Mouse (Mus musculus): ENCODE data around the gene Gm12355. TPM values are rescaled to one million over a fixed set of nuclear protein-coding genes. Genes with fewer than 3 reads are reported as not detected.
A peak's percentile ranks its signal among the peaks of the same experiment; 100 is the strongest.

Gene Gm12355
- total RNA-seq, 2 experiments from 2014 or later: 4.1 to 6.6 TPM

DNA sequence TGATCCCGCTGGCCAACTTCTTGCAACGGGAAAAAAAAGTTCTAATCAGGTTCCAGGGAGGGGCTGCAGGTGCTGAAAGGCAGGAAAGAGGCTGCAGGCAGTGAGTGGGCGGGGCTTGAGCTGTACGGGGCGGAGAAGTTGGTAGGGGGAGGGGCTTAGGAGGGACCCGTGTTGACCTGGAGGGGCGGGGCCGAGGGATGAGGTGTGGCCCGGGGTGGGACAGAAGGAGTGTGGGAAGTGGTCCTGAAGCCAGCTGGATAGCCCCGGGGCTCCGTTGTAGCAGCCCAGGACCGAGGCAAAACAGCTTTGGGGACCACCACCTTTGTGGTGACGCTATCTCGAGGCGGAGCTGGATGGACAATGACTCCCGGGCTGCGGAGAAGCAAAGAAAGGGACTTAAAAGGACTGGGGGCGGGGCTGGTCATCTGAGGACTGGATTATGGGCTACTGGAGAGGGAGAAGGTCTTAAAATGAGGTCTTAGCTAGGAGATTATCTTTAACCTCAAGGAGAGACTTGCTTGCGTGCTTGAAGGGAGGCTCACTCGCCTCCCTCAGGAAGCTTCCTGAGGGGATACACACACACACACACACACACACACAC lies 23.3 kb downstream of the Gm12355 start:
- no peak for DNase-seq (ENCODE audit: low spot score)

DNA sequence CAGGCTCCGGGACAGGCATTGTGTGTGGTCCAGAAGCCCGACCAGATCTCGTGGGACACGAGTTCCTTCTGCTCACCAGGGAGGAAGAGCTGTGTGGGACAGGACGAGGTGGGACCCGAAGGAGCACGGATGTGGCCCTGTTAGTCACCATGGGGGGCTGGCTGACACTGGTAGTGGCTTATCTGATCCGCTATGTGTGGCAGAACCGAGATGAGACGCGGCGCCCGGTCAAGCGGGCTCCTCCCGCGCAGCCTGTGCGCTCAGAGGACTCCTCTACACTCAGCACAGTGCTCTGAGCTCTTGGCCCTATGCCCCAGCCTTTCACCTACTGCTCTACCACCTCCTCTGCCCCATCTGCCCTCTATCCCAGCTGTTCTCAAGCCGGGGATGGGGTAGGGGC lies 26.2 kb downstream of the Gm12355 start:
- no peak for DNase-seq (ENCODE audit: low spot score)

DNA sequence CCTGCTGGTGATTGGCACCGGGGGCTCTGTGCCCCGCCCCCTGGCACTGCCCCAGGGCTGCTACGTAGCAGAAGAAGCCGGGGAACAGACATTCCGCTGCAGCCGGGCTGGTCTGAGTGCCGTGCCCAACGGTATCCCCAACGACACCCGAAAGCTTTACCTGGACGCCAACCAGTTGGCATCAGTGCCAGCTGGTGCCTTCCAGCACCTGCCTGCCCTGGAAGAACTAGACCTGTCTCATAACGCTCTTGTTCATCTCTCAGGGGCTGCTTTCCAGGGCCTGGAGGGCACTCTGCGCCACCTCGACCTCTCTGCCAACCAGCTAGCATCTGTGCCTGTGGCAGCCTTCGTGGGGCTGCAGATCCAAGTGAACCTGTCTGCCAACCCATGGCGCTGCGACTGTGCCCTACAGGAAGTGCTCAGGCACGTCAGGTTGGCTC lies 26.6 kb downstream of the Gm12355 start:
- DNase-seq (ENCODE audit: low spot score): no peak

DNA sequence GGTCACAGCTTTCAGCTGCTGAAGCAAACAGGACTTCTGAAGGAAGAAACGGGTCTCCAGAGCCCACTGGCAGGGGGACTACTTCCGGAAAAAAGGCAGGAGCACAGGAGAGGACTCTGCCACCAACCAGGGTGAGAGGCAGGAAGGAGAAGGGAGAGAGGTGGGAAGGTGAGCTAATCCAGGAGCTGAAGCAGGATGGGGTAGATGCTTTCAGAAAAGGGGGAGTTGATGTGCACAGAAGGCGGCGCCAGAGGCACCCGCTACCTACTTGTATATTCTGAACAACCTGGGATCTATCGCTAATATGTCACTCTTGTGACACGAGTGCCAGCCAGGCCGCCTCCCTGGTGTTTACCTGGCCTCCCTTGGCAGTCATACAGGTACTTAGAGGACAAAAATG lies 27.5 kb downstream of the Gm12355 start, which contains the start of gene Lrrc3c:
TSS of gene Lrrc3c (plus strand) at position 301 of the 400 bp plus-strand sequence.
- no peak for DNase-seq (ENCODE audit: low spot score)

DNA sequence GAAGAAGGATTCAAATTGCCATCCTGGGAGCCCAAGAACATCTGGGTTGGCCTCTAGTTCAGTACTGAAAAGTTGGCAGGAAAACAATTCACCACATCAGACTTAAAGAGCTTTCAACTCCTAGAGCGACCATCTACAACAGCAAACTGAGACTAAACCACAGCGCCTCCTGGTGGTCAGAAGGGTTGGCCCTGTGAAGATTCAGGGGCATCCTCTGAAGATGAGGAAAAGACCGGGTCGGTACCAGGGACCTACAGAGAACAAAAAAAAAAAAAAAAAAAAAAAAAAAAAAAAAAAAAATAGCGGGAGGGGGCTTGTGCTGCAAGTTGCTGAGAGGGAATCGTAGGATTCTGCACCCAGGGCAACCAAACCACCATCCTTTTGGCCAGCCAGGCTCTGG lies 28.1 kb downstream of the Gm12355 start:
- peak; percentile 28 for DNase-seq (ENCODE audit: low spot score)

DNA sequence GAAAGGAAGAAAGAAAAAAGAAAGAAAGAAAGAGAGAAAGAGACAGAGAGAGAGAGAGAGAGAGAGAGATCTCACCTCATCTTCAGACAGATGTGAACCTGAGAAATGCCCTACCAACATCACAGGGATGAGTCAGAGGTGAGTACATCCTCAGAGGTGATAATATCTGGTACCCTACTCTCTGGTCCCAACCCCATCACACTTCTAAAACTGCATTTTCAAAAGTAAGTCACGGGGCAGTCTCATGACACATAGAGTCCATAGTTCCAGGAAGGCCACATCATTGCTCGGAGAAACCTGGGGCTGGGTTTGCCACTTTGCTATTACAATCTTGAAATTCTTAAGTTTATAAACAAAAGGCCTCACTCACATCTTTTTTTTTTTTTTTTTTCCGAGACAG lies 29.5 kb downstream of the Gm12355 start:
- DNase-seq (ENCODE audit: low spot score): no peak

DNA sequence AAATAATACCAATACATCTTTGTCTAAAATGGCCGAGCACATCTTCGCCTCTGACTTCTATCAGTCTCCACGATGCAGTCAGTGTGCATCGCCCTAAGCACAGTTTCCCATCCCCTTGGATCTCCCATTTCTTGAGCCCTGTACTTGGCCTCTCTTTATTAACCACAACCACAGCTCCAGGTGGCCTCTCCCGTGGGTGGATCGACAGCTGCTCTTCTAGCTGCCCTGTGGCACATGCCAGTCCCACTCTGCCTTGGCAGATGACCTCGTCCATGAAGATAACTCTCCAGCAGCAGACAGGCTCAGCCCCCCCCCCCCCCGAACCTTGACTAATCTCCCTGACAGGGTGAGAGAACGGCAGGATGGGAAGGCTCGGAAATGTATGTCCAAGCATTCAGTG lies 30.0 kb downstream of the Gm12355 start:
- no peak for DNase-seq (ENCODE audit: low spot score)

DNA sequence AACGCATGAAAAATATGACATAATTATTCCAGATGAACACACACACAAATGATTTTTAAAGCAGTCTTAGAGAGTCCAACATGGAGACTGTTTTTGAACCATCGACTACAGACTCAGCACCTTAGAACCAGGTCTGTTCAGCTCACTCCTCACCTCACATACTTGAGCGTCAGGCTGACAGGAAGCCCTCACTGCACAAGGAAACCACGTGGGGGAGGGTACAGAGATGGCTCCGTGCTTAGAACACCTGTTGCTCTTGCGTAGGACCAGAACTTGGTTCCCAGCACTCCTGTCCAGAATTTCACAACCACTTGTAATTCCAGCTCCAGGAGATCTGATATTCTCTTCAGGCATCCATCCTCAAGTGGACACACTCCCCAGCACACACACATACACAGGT lies 30.4 kb downstream of the Gm12355 start:
- no peak for DNase-seq (ENCODE audit: low spot score)

DNA sequence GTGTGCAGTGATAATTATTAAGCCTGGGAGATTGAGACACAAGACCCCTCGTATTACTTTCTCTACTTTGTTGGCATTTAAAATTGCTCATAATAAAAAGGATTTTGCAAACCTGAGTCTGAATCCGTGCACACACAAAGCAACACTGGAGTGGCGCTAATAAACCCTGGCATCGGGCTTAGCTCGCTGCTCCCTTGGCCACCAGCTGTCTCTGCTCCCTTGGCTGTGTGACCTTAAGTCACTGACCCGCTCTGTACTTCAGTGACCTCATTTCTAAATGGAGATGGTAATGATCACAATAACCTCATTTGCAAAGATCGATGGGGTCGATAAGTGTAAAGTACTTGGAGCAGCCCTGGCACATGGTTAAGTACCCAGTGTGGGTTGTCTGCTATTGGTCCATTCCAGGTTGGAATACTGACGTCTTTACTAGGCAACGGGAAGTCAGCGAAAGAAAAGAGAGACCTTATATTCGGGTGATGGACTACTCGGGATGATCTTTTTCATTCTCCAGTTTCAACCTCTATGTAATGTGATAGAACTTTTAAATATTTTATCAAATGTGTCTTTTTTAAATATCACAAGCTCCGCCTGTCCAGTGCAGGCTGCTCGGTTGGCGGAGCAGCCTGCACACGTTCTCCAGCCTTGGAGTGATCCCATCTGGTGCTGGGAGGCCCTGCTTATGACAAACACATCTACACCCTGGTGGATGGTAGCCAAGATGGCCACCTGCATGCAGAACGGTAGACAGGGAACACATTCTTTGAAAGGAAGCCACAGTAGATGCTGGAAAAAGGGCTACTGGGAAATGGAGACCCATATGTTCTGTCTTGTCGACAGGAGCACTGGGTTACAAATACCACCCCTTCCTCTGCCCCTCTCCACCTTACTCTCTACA lies 34.7 kb downstream of the Gm12355 start:
- no peak for DNase-seq (ENCODE audit: low spot score)

DNA sequence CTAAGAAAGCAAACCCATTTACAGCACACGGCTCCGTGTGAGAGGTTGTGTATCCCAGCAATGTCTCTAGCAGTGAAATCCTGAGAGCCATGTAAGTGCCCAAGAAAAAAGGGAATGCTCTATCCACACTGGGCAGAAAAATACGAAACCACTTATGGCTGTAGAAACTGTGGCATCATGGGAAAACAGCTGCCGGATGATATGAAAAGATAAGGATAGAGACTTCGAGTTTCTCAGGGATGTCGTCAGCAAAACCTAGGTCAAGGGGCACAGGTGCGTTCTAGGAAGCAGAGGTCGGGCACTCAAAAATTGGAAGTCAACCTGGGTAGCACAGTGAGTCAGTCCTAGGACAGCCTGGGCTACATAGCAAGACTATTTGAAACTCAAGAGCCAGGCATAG lies 36.2 kb downstream of the Gm12355 start:
- no peak for DNase-seq (ENCODE audit: low spot score)

DNA sequence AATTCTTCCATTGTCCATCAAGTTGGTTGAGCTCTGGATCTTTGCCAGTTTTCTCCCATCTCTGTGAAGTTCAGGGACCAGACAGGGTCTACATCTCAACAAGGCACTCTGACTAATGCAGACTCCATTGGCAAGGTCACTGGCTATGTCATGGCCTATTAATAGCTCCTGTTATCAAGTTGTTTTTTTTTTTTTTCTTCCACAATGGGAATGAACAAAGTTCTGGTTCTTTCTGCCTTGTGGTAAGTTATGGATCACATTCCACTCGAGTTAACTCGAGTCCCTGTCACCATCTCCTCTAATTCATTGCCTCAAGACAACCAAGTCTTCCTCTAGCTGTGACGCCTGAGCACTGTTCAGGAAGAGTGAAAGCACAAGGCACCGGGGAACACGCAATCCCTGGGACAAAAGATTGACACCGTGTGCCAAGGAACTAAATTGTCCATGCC lies 36.6 kb downstream of the Gm12355 start:
- DNase-seq (ENCODE audit: low spot score): peak; percentile 15

DNA sequence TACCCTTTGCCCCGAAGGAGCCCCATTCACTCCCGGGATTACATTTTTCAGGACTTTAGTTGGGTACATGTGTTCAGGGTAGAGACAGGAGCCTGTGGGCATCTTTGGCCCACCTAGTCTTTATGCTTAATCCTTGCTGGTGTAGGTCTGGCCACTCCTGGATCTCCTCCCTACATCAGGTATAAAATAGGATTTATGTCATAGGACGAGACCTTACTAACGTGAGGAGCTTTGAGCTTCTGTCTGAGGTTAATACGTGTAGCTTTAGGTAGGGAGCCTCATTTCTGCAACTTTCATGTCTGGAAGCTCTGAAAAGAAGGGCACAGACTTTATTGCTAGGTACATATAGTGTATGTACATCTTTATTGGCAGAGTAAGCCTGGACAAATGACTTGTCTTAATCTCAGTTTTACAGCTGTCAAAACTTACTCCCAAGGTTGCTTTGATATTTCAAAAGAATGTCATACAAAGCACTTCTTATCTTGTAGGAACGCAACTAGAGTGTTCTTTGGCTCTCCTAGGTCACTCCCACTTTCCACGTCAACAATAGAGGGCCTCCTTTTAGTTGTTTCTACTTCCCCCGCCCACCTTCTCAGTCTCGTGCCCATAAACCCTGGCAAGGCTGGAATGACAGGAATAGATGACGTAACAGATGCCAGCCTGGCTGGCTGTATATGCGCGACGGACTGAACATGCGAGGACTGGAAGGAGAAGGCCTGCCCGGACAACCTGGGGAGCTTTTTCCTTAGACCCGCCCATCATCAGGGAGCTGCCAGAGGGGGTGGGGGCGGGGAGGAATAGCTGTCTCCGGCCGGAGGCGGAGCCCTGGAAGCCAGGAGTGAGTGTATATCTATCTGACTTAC lies 37.5 kb downstream of the Gm12355 start:
- peak; percentile 60 for DNase-seq (ENCODE audit: low spot score)

DNA sequence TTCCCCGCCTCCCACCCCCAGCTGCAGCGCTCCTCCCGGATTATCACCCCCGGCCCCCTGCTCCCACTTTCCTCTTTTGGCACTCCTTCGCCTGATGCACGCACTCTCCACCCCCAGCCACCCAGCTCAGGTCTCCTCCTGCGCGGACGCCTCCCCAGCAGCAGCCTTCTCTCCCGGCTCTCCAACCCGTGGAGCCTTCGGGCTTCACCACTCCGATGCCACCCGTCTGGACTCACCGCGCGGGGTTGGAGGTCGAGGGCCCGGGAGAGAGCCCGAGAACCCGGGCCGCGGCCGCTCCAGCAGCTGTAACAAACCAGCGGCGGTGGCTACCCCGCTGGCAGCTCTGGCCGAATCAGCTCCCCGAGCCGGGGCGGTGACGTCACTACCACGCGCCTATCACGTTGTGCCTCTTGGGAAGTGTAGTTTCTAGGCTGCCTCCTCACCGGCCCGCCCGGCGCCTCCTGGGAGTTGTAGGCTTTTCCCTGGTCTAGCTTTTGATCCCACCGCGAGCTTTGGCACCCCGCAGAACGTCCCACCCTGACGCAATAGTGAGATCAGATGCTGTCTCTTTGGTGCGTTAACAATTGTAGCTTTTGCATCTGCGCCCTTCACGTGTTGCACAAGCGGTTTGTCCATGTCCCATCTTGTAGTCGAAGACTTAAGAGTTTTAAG lies 38.4 kb downstream of the Gm12355 start, which contains the start of gene Ormdl3:
TSS of gene Ormdl3 (minus strand) at position 477 of the 672 bp plus-strand sequence.
- DNase-seq (ENCODE audit: low spot score): peak; percentile 99

DNA sequence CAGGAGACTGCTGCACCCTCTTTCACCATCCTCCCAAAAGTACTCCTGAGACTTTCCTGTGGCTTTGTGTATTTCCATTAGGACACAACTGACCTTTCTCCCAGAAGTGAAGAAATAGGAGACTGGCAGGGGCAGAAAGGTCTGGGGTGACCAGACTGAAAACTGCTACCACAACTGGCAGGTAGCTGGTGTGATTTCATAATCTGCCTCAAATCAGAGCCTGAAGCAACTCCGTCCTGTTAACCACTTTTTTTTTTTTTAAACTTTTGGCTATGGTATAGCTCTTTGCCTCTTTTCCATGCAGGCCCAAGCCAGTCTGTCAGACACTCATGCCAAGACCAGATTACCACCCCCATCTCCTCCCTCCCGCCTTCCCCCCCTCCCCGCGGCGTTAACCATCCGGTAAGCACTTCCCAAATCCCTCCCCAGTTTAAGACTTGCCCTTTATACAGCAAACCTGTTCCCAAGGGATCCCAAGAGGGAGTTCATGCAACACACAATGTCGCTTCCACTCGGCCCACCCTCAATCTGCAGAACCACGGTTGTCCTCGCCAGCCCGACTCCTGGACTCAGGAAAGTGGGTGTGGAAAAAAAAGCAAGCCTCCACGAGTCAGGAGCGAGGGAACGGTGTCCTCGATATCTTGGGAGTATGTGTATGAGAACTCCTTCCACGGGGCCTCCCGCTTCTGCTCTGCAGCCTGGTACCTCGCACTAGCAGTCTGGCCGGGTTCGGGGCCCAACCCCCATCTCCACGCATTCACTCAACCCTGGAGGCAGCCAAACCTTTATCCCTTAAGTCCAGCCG lies 39.2 kb downstream of the Gm12355 start:
- no peak for DNase-seq (ENCODE audit: low spot score)

DNA sequence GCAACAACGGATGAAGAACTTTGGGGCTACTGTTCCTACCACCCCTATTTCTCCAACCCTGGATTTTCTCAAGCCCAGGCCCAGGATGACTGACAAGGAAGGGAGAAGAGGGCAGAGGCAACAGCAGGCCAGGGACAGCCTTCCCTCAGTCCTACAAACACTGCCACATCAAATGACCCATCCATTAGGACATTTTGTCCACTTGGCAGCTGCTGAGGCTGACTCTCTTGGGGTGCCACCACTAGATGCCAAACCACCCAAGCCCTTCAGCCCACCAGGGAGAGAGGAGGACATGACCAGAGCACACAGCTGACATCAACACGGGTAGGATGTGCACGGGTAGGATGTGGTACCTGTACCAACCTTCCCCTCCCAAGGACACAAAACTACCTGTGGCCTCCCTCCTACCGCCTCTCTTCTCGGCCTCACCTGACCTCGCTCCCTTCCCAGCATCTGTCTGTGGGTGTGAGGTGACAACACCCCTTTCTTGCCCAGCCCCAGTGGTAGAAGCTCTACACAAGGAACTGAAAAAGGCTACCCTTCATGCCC lies 40.8 kb downstream of the Gm12355 start:
- no peak for DNase-seq (ENCODE audit: low spot score)

DNA sequence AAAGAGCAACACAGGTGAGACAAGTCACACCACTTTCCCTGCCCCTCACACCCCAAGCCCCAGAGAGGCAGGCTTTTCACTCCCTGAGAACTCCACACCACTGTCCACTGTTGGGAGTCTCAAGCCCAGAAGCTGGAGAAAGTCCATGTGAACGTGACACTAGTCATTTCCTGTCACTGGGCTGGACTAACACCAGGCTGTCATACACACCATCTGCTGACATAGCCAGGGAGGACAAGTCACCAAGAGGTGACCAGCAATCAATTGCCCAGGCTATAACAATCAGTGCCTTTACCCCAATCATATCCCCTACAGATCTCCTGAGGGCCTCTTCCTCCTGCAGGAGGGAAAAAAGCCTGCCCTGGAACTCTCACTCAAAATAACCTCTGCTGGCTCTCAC lies 41.3 kb downstream of the Gm12355 start:
- no peak for DNase-seq (ENCODE audit: low spot score)

DNA sequence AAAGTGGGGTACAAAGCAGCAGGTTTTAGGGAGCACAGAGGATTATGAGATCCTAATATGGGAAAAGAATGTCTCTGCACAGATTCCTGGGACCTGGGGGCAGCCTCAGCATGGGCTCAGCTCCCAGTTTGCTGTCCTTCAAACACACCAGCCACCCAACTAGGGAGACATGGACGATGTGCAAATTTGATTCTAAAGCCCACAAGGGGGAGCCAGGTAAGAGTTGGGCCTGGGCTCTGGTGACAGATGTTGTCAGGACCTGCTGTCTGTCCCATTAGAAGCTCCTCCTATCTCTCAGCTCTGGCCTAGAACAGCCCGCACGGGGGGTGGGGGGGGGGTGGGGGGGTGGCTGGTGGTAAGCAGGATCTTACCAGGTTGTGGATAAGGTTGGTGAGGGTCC lies 41.9 kb downstream of the Gm12355 start:
- DNase-seq (ENCODE audit: low spot score): no peak

DNA sequence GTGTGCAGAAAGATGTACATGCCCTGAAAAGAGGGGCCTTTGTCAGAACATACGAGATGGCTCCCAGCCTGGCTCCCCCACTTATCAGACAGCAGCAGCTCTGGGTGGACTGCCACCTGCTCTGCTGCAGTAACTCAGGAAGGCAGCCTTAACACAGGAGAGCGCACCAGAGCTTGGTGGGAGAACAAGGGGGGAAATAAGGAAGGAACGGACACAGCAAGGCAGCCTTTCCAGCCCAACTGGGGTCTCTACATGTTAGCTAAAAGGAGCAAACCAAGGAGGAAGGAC lies 42.3 kb downstream of the Gm12355 start:
- DNase-seq (ENCODE audit: low spot score): no peak

DNA sequence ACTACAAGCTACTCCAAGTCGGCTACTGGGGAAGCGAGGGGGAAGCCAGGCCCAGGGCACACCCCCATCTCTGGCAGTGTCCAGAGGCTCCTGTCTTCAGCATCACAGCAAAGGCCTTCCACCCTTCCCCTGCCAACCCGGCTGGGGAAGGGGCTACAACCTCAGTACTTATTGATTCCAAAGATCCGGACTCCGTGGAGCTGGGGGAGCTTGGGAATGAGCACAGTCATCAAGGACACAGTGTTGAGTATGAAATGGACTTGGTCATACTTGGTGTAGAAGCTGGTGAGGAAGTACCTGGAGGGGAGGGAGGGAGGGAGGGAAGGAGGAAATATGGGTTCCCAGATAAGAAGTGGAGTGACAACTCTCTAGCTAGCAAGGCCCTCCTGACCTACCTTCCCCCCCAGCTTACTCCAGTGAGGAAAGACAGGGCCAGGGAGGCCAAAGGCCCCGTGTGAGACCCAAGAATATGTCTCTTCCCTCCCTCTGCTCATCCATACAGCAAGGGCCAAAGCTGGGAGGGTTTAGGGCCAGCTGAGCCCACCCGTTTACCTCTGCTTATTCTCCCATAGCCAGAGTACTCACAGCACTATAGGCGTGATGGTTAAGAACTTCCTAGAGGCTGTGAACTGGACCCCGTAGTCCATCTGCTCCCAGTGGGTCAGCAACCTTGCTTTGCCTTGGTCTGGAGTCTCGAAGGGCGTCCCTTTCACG lies 42.8 kb downstream of the Gm12355 start:
- DNase-seq (ENCODE audit: low spot score): no peak

DNA sequence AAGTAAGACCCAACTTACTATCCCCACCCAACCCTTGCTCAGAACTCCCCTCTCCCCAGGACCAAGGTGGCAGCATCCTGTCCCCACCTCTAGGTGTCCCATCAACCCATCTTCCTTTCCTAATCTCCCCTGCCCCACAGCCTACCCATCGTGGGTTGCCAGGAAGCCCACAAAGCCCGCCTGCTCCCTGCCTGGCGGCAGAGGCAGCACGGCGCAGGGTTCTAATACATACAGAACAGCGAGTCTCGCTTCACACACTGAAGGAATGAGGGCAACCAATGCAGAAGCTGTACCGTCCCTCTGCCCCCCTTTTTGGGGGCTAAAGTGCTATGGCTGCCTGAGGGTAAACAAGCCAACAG lies 43.5 kb downstream of the Gm12355 start:
- no peak for DNase-seq (ENCODE audit: low spot score)

Measured in gastrocnemius, adult 18-20 months (tissue).